Mouse (Mus musculus): Measurements from ENCODE around the gene Gm13272.
"Not testable (repeated sequence)": the region's sequence is repeated elsewhere in the genome, so short reads cannot be mapped to it uniquely, and the experiment has no call there.

- not testable (repeated sequence) for TF ChIP-seq POLR2A (IDR thresholded peaks at IDR 0.05; ENCODE audit: control insufficient read depth, extremely low read depth, insufficient read depth, low read length, poor library complexity); CTCF (IDR thresholded peaks at IDR 0.05; ENCODE audit: borderline replicate concordance, control insufficient read depth, extremely low read depth, insufficient read depth, low read length, poor library complexity)
Observed at GRCm38 (mm10) chr4:88791250-88791649, 11.6 kb downstream of the Gm13272 start, which contains the start of gene Gm13278.

Measured in thymus, adult 2 months (tissue).